Mouse (Mus musculus) cerebellum, adult 11-12 months (tissue): Measurements from ENCODE around the gene Krtap28-13.

Experiments used
- DNase-seq: peaks from one replicate; pipeline ENCODE4 v3.0.0; 2022

Gene Krtap28-13

DNA sequence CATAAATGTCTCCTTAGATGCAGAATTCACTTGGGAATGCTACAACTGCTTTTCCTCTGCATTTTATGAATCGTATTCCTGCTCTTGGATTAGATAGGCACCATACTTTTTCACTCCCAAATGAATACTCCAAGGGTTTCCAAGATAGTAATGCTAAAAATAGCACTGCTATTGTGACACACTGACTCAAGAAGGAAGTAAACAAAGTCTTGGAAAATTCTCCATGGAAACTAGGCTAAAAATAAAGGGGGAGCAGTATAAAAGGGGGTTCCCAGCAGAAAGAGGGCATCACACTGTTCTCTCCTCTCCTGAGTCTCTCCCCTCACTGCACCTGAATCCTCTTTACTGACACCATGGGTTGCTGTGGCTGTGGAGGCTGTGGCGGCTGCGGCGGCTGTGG lies at the start of gene Krtap28-13:
Gene Krtap28-13 (plus strand): TSS at position 288 of the 400 bp plus-strand sequence.
- no peak for DNase-seq

DNA sequence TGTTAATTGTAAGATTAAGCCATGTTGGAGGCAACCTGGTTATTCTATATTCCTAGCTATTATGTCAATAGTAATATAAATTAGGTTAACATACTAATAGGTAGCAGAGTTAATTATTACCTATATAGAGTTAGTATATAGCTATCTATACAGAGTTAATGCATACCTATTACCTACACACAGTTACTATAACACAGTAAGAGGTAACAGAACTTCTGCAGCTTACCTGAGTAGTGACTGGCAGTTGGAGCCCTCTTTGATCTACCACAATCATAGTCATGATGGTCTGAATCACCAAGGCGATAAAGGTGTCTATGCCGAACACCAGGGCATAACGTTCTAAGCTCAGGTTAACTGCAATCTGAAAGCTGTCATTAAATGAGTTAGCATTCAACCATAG lies 46.3 kb upstream of the Krtap28-13 start:
- no peak for DNase-seq

DNA sequence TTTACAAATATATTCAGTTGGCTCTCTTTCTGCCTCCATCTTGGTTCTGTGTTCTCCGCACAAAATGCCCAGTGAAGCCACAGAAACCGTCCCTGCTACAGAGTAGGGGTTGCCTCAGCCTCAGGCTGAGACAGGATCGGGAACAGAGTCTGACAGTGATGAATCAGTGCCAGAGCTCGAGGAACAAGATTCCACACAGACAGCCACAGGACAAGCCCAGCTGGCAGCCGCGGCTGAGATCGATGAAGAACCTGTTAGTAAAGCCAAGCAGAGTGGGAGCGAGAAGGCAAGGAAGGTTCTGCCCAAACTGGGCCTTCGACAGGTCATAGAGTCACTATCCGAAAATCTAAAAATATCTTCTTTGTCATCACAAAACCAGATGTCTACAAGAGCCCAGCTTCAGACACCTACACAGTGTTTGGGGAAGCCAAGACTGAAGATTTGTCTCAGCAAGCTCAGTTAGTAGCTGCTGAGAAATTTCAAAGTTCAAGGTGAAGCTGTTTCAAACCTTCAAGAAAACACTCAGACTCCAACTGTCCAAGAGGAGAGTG lies 45.3 kb upstream of the Krtap28-13 start:
- DNase-seq = no peak

DNA sequence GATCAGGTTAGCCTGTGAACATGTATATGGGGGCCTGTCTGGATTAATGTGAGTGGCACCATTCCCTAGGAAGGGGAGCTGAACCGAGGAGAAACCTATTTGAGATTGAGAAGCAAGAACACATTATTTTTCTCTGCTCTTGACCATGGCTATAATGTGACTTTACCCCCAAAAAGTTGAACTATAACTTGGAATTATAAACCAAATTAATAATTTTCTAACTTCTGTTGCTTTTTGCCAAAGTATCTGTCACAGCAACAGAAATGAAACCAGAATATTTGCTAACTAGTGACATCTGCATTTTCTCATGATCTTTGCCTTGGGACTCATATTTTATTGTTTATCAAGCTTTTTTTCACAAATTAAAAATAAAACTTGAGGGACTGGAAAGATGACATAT lies 44.2 kb upstream of the Krtap28-13 start:
- no peak for DNase-seq

DNA sequence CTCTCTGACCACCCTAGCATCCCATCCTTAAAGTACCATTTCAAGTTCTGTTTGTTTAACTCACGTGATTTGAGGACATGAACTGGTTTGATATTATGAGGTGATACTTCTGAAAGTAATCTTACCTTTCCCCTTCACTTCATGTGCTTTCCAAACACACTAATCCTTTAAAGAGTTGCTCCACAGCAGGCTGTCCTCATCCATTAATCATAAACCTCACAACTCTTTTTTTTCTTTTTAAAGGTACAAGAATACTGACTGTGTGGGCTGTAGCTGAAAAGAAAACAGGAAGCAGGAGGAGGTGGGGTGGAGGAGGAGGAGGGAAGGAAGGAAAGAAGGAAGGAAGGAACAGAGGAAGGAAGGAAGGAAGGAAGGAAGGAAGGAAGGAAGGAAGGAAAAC lies 28.8 kb upstream of the Krtap28-13 start:
- DNase-seq = no peak

DNA sequence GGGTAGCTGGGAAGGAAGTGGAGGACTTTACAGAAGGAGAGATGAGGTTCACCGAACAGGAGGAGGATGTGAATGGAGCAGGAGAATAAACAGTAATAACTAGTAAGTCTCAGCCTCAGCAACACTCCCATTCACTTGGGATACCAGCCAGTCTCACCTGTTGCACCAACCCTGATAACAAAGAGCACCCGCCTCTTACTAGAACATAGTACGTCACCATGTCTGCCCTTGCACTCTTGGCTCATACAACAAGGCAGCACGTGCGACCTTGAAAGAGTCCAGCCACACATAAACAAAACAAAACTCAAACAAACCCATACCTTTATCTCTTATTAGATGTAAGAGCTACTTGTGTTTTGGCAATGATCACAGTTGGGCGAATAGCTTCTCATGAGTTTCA lies 28.2 kb upstream of the Krtap28-13 start:
- no peak for DNase-seq

DNA sequence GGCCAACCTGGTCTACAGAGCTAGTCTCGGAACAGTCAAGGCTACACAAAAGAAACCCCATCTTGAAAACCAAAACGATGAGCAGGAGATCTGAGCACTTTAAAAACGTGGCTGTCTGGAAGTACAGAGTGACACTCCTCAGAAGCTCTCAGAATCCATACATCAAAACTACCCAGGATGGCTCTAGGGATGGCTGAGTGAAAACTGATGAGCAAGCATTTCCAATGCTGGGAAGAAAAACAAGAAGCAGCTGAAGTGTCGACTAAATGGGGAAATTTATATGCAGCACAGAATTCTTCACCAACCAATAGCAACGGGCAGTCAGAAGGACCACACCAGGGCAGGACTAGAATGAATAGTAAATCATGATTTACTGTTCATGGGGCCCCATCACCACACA lies 26.2 kb upstream of the Krtap28-13 start:
- no peak for DNase-seq

DNA sequence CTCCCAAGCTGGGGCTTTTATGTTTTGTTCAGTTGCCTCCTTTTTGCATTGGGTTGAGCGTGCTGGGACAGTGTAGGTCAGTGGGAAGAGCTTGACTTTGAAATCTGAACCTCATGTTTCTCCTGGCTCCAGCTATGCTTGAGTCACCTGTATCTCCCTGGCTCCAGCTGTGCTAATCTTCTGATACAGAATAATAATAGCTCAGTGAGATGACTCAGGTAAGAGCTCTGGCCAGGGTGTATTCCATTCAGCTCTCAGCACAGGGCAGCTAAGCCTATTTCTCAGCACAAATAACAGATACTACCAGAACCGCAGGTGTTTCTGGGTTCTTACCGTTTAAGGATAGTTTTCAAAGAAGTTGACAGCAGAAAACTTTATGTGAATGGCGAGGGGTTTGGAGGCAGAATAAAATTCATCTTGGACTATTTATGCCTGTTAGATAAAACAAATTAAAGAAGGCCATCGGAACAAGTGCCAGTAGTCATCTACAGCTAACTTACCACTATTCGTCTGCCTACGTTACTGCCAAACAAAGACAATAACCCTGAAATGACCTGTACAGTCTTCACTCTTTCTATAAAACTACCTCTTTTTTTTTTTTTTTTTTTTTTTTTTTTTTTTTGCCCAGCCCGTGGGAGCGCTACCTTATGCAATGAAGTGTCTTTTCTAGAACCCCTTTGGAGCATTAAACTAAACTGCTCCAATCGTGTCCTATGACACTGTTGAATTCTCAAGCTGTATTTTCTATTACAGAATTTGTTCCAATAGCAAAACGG lies 23.6 kb upstream of the Krtap28-13 start:
- DNase-seq = no peak

DNA sequence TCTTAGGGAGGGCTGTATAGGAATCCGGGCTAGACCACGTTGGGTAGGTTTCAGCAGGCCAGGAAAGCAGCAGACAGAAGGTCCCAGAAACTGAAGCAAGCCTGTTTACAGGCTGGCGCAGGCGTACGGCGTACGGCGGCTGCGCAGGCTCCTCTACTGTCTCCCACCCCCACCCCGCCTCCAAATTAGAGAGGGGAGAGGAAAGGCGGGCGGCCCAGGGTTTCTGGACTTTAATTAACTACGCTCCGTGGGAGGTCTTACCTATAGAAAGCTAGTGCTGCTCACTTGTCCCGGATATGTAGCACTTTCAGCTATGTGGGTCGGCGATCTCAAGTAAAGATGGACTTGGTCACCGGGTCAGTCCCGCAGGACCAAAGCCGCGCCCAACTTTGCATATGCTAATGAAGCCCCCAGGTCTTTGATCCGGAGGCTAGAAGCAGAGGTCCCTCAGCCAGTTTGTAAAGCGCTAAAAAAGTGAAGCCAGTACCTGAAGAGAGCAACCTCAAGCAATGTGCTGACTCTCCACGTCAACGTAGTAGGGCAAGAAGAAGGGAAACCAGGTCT lies 22.5 kb upstream of the Krtap28-13 start, which contains the start of gene Slc19a3:
Gene Slc19a3 (minus strand): TSS at position 340 of the 564 bp plus-strand sequence.
- peak; percentile 11 for DNase-seq

DNA sequence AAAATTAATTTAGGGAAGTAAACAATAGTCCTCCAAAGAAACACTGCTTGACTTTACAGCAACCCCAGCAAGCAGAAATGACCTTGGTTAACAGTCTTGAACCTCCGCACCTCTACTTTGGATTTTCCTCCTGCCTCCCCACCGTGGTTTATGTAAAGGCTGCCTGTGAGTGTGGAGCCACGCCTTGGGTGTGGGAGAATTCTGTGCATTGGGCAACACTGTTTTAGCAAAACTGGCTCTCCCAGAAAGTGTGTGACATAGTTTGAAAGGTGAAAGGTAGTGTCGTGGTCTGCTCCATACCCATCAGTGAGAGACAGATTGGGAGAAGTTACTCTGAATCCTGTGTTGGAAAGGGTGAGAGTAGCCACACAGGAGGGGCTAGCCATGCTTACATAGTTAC lies 21.6 kb upstream of the Krtap28-13 start:
- no peak for DNase-seq

DNA sequence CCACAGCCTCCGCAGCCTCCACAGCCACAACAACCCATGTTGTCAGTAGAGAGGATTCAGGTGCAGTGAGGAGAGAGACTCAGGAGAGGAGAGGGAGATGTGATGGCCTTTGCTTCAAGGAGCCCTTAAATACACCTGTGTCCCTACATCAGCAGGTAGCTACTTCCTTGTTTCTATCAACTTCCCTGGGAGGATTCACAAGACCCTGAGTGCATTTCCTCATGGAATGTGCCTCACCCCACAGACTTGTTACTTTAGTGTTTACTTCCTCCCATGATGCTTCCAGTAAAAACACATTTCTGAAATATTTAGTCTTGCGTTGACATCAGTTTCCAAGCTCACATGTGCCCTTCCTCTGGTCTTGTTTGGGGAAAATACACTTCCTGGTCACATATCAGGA lies 18.4 kb upstream of the Krtap28-13 start, which contains the start of gene Krtap28-10:
Gene Krtap28-10 (minus strand): TSS at position 101 of the 400 bp plus-strand sequence.
- DNase-seq = no peak

DNA sequence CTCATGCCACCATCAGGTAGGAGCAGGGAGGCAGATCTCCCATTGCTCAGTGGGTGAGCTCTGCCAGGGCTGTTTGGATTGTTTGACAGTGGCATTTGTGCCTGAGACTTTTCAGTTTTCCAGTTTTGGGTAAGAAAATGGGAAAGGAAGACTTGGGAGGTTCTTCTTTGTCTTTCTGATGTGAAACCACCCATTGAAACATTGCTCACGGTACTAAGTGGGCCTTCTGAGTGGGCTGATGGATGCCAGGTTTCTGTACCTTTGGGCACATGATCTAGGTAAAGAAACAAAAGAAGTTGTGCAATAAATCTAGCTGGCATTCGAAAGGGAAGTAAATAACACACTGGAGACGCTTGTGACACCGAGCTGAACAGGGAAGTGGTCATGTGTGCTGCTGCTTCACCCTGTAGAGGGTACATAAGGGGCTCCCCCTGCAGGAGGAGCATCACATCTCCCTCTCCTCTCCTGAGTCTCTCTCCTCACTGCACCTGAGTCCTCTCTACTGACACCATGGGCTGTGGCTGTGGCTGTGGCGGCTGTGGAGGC lies 15.8 kb upstream of the Krtap28-13 start, which contains the start of gene Gm47969:
Gene Gm47969 (plus strand): TSS at position 51 of the 546 bp plus-strand sequence.
- no peak for DNase-seq

DNA sequence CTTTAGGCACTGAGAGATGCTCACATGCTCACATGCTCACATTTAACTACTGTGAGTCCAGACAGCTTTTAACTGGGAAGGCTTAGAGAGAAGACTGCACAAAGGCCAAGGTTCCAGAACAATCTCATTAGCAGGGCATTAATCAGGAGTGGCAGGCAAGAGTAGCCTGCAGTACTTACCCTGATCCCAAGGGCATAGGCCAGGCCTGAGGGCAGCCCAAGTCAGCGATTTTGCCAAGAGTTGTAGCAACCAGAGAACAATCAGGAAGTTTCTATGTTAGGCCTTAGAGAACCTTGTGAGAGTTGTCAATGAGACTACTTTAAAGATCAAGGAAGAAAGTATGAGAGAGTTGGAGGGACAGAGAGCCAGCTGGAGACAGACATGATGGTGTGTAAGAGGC lies 2.2 kb upstream of the Krtap28-13 start:
- DNase-seq = no peak

DNA sequence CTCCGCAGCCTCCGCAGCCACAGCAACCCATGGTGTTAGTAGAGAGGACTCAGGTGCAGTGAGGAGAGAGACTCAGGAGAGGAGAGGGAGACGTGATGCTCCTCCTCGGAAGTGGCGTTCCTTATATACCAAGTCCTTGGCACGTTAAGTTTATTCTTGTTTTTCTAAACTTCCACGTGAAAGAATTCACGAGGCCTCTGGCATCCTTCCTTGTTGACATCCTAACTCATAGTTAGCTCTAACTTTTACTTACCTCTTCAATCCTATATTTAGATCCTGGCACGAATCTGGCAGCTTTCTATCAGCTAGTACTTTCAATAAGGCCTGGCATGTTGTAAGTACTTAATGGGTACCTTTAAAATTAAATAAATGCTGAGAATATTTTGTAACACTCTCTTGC lies 1.5 kb upstream of the Krtap28-13 start, which contains the start of gene A030005K14Rik:
Gene A030005K14Rik (minus strand): TSS at position 101 of the 400 bp plus-strand sequence.
- no peak for DNase-seq

DNA sequence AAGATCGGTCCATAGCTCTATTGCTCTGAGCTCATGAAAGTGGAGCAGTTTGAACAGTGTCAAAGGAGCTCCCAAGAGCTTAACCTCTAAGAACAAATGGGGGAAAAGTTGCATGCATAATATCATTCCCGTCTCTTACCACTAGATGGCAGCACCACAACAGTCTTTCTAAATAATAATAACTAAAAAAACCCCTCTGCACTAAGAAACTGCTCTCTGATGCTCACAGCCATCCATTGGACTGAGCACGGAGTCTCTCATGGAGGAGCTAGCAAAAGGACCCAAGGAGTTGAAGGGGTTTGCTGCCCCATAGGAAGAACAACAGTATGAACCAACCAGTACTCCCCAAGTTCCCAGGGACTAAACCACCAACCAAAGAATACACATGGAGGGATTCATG lies 4.1 kb downstream of the Krtap28-13 start:
- no peak for DNase-seq

DNA sequence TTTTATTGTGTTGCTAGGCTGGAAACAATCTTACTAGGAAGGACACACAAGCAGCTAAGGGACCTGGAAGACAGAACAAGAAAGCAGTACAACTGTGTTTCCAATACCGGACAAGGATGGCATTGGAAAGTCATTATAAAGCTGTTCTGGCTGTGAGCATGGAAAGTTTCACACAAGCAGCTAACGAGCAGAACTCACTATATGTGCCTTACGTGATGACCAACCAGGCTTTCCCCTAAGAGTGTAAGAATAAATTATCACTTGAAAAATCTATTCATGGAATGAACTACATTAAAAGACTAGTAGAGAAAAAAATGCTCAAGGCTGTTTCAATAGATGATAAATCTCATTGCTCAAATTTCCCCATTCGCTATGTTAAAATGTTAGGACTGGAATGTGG lies 5.8 kb downstream of the Krtap28-13 start:
- no peak for DNase-seq

DNA sequence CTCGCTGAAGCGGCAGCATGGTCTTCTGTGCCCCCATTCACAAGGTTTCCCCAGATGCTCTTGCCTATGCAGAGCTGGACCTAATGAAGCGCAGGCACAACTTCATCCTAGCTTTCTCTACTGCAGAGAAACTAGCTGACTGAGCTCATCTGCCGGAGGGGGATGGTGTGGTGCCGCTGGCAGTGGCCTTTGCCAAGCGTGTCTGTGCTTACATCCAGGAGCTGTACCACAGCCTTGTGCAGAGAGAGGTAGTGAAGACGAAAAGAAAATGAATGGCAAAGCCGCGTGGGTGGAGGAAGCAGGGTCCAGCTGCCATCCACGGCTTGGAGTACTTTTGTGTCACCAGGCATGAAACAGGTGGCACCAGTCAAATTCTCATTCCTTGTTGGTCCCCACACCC lies 6.5 kb downstream of the Krtap28-13 start:
- DNase-seq = no peak

DNA sequence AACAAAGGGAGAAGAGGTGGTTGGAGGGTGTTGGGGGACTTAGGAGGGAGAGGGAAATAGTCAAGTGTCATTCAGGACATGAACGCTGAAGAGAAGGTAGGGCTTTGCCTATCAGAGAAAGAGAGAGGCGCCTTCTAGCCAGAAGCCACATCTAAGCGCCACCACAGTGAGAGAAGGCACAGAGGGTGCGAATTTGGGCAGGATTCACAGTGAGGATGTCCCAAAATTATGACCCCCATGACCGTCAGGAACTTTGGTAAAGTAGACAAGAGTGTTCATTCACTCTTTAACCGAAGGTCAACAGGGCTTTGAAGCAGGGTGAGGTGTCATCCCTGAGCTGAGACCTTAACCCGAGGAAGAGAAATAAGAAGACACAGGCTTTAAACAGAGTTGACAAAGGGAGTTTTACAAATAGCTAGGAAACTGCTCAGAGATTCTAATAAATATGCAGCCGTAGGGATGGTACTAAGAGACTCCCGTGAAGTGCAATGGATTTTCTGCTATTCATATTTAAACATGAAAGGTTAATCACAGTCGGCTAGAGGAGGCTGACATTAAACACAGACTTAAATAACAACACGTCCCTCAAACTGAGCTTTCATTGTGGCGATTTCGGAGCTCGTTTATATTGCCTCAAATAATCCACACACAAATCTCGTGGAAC lies 14.9 kb downstream of the Krtap28-13 start:
- DNase-seq = no peak

DNA sequence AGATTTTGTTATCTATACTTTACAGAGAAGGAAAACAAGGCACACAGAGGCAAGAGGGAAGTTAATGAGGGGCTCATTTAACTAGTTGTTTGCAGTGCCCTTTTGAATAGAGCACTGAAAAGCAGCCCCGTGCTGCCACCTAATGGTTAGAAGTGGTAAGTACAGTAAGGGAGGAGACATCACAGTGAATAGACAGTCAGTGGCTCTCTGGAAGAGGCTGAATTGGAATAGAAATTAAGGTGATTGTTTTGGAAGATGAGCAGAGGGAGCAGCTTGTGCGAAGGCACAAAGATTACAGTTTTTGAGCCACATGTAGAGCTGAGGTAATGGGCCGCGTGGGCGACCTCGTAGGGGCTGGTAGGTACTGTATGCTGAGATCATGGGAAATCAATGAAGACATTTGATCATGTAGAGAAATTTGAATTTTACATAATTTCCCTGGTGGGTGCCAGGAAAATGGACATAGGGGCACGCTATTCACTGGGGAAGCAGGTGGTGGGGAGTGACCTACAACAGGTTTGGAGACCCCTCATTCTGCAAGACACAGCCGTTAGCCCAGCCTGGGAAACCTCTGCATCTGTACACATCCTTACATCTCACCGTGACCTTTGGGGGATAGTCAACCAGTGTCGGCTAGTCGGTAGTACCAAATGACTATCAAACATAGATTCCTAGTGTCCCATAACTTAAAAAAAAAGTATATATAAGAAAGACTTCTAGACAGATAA lies 15.6 kb downstream of the Krtap28-13 start:
- no peak for DNase-seq

DNA sequence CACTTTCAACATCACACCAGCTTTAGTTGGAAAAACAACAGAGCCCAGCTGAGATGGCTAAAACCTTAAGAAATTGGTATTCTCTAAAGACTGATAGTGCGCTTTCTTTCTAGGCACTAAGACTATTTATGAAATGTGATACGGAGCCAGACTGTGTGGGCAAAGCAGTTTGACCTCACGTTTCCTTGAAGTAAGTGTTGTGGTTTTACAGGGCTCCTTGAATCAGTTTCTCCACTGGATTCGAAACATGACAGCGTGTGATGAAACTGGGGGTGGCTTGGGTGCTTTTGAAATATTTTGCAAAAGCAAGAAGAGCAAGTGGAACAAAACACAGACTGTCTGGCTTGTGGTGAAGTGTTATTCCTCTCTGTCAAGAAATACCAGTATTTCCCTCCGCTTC lies 16.3 kb downstream of the Krtap28-13 start:
- DNase-seq = no peak

DNA sequence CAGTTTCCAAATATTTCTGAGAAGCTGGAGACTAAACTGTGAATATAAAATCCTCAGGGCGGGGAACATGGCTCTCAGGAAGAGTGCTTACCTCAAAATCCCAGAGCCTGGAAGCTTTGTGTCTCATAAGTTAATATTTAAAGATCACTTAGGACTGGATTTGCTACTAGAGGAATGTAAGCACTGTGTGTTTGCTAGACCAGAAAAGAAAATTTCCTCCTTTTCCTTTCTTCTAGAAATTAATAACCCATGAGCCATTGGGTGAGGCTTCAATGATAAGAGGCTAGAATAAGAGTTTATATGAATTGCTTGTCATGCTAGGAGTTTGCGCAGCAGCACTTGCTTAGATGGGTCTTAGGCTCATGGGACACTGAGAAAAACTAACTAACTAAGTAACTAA lies 24.1 kb downstream of the Krtap28-13 start:
- DNase-seq = no peak

DNA sequence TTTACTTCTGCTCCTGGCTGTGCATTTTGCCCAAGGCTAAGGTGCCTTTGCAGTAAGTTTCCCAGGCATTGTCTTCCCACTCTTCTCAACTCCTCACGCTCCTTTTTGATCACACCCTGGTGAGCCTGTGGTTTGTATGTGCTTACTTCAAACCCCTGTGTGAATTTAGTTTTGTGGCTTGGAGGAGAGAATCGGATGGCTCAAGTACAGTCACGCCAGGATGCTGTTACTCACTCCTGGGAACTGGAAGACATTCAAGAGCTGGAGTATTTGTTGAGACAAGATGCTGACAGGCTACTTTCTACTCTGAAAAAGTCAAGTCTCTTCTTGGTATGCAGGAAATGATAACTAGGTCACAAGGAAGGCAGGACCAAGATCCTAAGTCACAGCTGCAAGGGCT lies 30.5 kb downstream of the Krtap28-13 start:
- no peak for DNase-seq

DNA sequence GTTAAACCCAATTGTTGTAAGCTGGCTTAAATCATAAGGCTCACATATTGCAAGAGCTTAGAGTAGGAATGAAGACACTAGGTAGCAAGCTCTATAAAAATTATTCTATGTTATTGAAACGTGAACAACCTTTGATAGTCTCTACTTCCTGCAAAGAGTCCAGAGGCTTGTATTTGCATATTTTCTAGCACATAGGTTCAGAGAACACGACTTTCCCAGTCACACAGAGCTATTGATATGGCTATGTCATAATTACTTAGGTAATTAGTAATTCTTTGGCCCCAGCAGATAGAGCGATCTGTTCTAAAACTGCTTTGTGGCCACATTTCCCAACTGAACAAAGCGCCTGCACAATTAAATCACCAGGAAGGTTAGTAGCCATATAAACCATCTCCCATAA lies 36.2 kb downstream of the Krtap28-13 start:
- no peak for DNase-seq
